Mouse (Mus musculus) midbrain, embryonic 16.5 days (tissue): Measurements from ENCODE around the gene BC025920. TPM values are rescaled to one million over a fixed set of nuclear protein-coding genes. Genes with fewer than 3 reads are reported as not detected.

ENCODE experiments used
- ATAC-seq: fragments of 200-750 bp; cut with Nextera tagmentation; 2 replicates; pipeline ENCODE4 v1.8.0; 2017; ENCODE audit warnings: moderate TSS enrichment
- H3K27ac ChIP-seq: fragments of 300-500 bp; sonication (generic); 2 replicates; pipeline ENCODE4 v1.5.1; 2014; ENCODE audit warnings: mild to moderate bottlenecking, low read length, mixed read lengths
- H3K27me3 ChIP-seq: fragments of 300-500 bp; sonication (generic); 2 replicates; pipeline ENCODE4 v1.6.1; 2014; ENCODE audit warnings: low read depth, low read length, mixed read lengths; ENCODE audit not compliant: control insufficient read depth, insufficient read depth
- H3K36me3 ChIP-seq: fragments of 300-500 bp; sonication (generic); 2 replicates; pipeline ENCODE4 v1.6.1; 2014; ENCODE audit warnings: mild to moderate bottlenecking, low read length, moderate library complexity, mixed read lengths; ENCODE audit not compliant: control insufficient read depth, insufficient read depth
- H3K4me1 ChIP-seq: fragments of 300-500 bp; sonication (generic); 2 replicates; pipeline ENCODE4 v1.6.1; 2014; ENCODE audit warnings: mild to moderate bottlenecking, low read length, mixed read lengths; ENCODE audit not compliant: control insufficient read depth, insufficient read depth
- H3K4me2 ChIP-seq: fragments of 300-500 bp; sonication (generic); 2 replicates; pipeline ENCODE4 v1.6.1; 2014; ENCODE audit warnings: mild to moderate bottlenecking, low read length, mixed read lengths
- H3K4me3 ChIP-seq: fragments of 300-500 bp; sonication (generic); 2 replicates; pipeline ENCODE4 v1.5.1; 2014; ENCODE audit warnings: low read depth, mild to moderate bottlenecking, low read length, moderate library complexity, mixed read lengths
- H3K9ac ChIP-seq: fragments of 300-500 bp; sonication (generic); 2 replicates; pipeline ENCODE4 v1.6.1; 2014; ENCODE audit warnings: low read depth, low read length, mixed read lengths
- H3K9me3 ChIP-seq: fragments of 300-500 bp; sonication (generic); replicated peaks from 2 replicates; pipeline ENCODE4 v1.6.1; 2014; ENCODE audit warnings: mild to moderate bottlenecking, low read length, mixed read lengths; ENCODE audit not compliant: control insufficient read depth, poor library complexity, severe bottlenecking
- WGBS: fragments of 180-500 bp; shearing (Covaris S2); extraction: QIAGEN DNeasy Blood & Tissue Kit; methylation state at CpG from one replicate; pipeline ENCODE4 v1.1.7; 2014; 5-methylcytosine and 5-hydroxymethylcytosine counted together
- polyA plus RNA-seq: library from polyadenylated mRNA; unstranded; fragments of >200 nt; fragmentation: Nextera tagmentation; extraction: Ambion mirVana; gene quantifications from 2 replicates; pipeline ENCODE4 v1.2.1, GENCODE M21; 2015

Gene BC025920
- polyA plus RNA-seq, 1 experiment from 2014 or later = 2.0 TPM

DNA sequence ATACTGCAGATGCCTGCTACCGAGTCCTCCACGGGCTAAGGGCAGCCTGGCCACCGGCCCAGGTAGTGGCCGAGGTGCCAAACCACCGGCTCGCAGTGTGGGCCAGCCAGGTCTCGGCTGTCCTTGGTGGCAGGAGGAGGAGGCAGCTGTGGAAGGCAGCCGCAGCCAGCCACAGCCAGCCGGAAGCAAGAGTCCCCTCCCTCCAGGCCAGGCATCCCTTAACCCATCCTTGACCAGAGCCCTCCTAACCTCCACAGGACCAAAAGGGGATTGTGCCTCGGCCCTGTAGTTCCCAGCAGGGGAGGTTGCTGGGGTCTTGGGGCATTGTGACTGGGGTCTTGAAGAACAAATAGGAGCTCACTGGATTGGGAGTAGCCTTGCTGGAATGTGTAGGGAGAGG, 41.9 kb upstream of the BC025920 start:
- no peaks in the 10 kb centered on the region for H3K9me3 ChIP-seq
- H3K27ac ChIP-seq = no peak overlapping the region
- H3K4me3 ChIP-seq = peak overlapping the region; percentile 11; the same call in 1 of the 2 replicates
- peaks cover 40% of the 10 kb centered on the region for H3K4me1 ChIP-seq
- peaks cover 14% of the 10 kb centered on the region; the same call in 1 of the 2 replicates for H3K36me3 ChIP-seq
- no peak for ATAC-seq
- WGBS = 8% methylated on average over 10 of the region's 10 CpGs
- H3K9ac ChIP-seq = 0 out of 2 replicates have a peak overlapping the region, but pooled peaks have one; percentile 27
- peaks cover 6% of the 10 kb centered on the region for H3K27me3 ChIP-seq
- peak overlapping the region; percentile 31; the same call in 1 of the 2 replicates for H3K4me2 ChIP-seq

- Histone ChIP-seq H3K9me3 (no peaks in the 10 kb centered on the region), H3K4me1 (peaks cover 40% of the 10 kb centered on the region), H3K9ac (no peak overlapping the region), H3K4me3 (no peak overlapping the region), H3K27me3 (peaks cover 6% of the 10 kb centered on the region), H3K4me2 (no peak overlapping the region), H3K36me3 (peaks cover 14% of the 10 kb centered on the region; the same call in 1 of the 2 replicates), H3K27ac (no peak overlapping the region)
- no peak for ATAC-seq
- WGBS = 19% methylated on average over 10 of the region's 10 CpGs
These were observed 41.3 kb upstream of the BC025920 start for GRCm38 (mm10) chr10:81564734-81565133.

DNA sequence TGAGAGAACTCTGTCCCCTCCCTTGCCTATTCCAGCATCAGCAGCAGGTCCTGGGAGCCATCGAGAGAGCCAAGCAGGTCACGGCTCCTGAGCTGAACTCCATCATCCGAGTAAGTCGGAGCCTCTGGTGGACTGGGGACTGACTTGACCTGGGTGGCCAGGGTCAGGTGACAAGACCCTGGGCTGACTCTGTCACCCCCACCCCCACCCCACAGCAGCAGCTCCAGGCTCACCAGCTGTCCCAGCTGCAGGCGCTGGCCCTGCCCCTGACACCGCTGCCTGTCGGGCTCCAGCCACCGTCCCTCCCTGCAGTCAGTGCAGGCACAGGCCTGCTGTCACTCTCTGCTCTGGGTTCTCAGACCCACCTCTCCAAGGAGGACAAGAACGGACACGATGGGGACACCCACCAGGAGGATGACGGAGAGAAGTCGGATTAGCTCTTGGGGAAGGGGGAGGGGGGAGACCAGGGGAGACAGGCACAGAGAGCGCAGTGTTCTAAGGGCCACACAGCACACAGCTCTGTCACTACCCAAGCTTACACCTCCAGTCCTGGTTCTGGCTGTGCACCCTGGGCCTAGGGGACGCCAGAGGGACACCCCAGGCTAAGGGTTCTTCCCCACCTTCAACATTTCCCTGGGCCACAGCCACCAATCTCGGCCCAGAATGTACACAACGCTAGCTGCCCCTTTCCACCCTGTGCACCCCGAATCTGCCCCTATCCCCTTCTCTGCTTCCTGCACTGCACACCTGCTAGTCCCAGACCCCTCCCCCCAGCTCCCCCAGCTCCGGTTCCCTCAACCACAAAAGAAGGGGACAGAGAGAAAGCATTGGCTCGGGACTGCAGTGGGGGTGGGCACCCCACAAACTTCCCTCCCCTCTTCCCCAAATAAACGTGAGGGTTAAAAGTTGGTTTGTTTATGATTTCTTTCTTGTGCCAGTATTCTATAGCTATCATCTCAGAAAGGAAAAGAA, 40.5 kb upstream of the BC025920 start:
- peaks cover 44% of the 10 kb centered on the region for H3K4me1 ChIP-seq
- H3K27me3 ChIP-seq = peaks cover 6% of the 10 kb centered on the region
- no peak overlapping the region for H3K9ac ChIP-seq
- H3K27ac ChIP-seq = no peak overlapping the region
- peaks cover 14% of the 10 kb centered on the region; the same call in 1 of the 2 replicates for H3K36me3 ChIP-seq
- WGBS = 35% methylated on average over 19 of the region's 20 CpGs
- no peak overlapping the region for H3K4me3 ChIP-seq
- no peaks in the 10 kb centered on the region for H3K9me3 ChIP-seq
- no peak for ATAC-seq
- H3K4me2 ChIP-seq = no peak overlapping the region

GRCm38 (mm10) chr10:81568381-81569191, 37.5 kb upstream of the BC025920 start:
- Histone ChIP-seq H3K27me3 (peaks cover 13% of the 10 kb centered on the region), H3K4me3 (no peak overlapping the region)

DNA sequence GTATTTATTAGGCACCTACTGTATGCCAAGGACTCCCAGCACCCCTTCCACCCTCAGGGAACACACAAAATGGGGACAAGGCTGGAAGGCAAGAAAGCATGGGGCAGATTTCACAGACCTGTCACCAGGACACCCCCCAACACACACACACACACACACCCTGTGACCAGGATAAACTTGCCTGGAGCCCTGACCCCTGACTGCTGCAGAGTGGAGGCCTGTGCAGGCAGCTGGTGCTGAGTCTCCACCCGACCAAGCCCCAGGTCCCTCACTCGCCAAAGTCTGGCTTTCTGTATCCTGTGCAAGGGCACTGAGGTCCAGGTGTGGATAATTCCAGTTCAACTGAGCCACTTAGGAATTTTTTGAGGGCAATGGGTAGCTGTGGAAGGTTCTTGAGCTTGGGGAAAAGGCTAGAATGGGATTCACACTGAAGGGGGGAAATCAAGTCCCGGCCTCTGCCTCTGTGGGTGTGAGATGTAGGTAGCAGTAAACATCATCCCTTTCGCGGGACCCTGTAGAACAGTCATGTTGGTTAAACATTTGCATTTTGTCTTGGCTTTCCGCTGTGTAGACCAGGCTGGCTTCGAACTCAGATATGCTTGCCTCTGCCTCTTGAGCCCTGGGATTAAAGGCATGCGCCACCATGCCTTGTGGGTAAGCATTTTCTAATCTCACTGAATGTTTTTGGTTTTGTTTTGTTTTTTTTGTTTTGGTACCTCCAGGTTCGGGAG, 36.4 kb upstream of the BC025920 start:
- ATAC-seq = no peak
- no peak overlapping the region for H3K4me3 ChIP-seq
- peak overlapping the region; percentile 84 for H3K27ac ChIP-seq
- no peak overlapping the region for H3K9ac ChIP-seq
- 35% methylated on average over 9 of the region's 9 CpGs for WGBS
- peaks cover 13% of the 10 kb centered on the region; the same call in 1 of the 2 replicates for H3K36me3 ChIP-seq
- H3K27me3 ChIP-seq = peaks cover 20% of the 10 kb centered on the region
- H3K4me1 ChIP-seq = peaks cover 30% of the 10 kb centered on the region
- no peak overlapping the region for H3K4me2 ChIP-seq
- H3K9me3 ChIP-seq = no peaks in the 10 kb centered on the region

More at GRCm38 (mm10) chr10:81568381-81569191, 37.5 kb upstream of the BC025920 start:
- 0 out of 2 replicates have a peak overlapping the region, but pooled peaks have one; percentile 18 for H3K9ac ChIP-seq
- 7% methylated on average over 16 of the region's 16 CpGs for WGBS
- peaks cover 33% of the 10 kb centered on the region for H3K4me1 ChIP-seq
- 0 out of 2 replicates have a peak overlapping the region, but pooled peaks have one; percentile 11 for H3K4me2 ChIP-seq
- peaks cover 14% of the 10 kb centered on the region; the same call in 1 of the 2 replicates for H3K36me3 ChIP-seq
- peak overlapping the region; percentile 66 for H3K27ac ChIP-seq
- no peaks in the 10 kb centered on the region for H3K9me3 ChIP-seq
- no peak for ATAC-seq

GRCm38 (mm10) chr10:81570238-81570800, 35.8 kb upstream of the BC025920 start:
- Histone ChIP-seq H3K27ac (peak overlapping the region; percentile 84), H3K4me1 (peaks cover 35% of the 10 kb centered on the region), H3K27me3 (peaks cover 20% of the 10 kb centered on the region), H3K36me3 (peaks cover 7% of the 10 kb centered on the region; the same call in 1 of the 2 replicates), H3K4me2 (peak overlapping the region; percentile 75), H3K4me3 (peak overlapping the region; percentile 44), H3K9ac (peak overlapping the region; percentile 46; the same call in 1 of the 2 replicates), H3K9me3 (no peaks in the 10 kb centered on the region)
- WGBS = 1% methylated on average over 10 of the region's 11 CpGs
- ATAC-seq = peak; percentile 23

- H3K4me2 ChIP-seq = peak overlapping the region; percentile 75
- peak overlapping the region; percentile 44 for H3K4me3 ChIP-seq
- peaks cover 41% of the 10 kb centered on the region for H3K4me1 ChIP-seq
- H3K36me3 ChIP-seq = peaks cover 2% of the 10 kb centered on the region; the same call in 1 of the 2 replicates
- under 1% methylated on average over 32 of the region's 34 CpGs for WGBS
- H3K9me3 ChIP-seq = no peaks in the 10 kb centered on the region
- H3K27ac ChIP-seq = peak overlapping the region; percentile 84
- H3K27me3 ChIP-seq = peaks cover 19% of the 10 kb centered on the region
- H3K9ac ChIP-seq = peak overlapping the region; percentile 53
- peak; percentile 69 for ATAC-seq
These were observed 35.1 kb upstream of the BC025920 start for GRCm38 (mm10) chr10:81570831-81571500.
